Mouse (Mus musculus) heart, adult 2 months (tissue): ENCODE measurements around the gene Fam174a.

ENCODE experiments used
- CTCF ChIP-seq: fragments of 200-600 bp; IDR thresholded peaks from 2 replicates; pipeline ENCODE4 v1.8.1; 2022; ENCODE audit warnings: antibody characterized with exemption, mild to moderate bottlenecking, moderate library complexity
- EP300 ChIP-seq: fragments of 200-500 bp; IDR thresholded peaks from 2 replicates; pipeline ENCODE4 v1.6.1; 2011; ENCODE audit warnings: low read depth, low read length, control low read depth; ENCODE audit not compliant: insufficient read depth
- POLR2A ChIP-seq: fragments of 200-500 bp; IDR thresholded peaks from 2 replicates; pipeline ENCODE4 v1.6.1; 2011; ENCODE audit warnings: mild to moderate bottlenecking, low read depth, low read length, control low read depth; ENCODE audit not compliant: insufficient read depth

DNA sequence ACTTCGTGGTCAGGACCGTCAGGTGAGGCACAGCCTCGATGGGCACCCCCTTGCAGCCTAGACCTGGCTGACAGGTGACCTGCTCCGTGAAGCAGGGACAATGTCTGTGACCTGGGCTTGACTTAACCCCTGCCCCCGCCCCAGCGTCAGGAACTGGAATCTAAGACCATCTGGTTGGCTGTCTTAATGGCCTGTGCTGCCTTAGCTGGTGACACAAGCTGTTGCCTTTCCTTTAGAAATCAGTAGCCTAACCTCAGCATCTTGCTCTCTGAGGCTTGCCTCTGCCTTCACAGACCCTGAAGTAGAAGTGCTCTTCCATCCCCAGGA, 769 bp downstream of the Fam174a start:
- TF ChIP-seq CTCF (no peak), POLR2A (no peak), EP300 (no peak)
